35 mouse cellular contexts compared by ENCODE assay signal in the genomic region with DNA sequence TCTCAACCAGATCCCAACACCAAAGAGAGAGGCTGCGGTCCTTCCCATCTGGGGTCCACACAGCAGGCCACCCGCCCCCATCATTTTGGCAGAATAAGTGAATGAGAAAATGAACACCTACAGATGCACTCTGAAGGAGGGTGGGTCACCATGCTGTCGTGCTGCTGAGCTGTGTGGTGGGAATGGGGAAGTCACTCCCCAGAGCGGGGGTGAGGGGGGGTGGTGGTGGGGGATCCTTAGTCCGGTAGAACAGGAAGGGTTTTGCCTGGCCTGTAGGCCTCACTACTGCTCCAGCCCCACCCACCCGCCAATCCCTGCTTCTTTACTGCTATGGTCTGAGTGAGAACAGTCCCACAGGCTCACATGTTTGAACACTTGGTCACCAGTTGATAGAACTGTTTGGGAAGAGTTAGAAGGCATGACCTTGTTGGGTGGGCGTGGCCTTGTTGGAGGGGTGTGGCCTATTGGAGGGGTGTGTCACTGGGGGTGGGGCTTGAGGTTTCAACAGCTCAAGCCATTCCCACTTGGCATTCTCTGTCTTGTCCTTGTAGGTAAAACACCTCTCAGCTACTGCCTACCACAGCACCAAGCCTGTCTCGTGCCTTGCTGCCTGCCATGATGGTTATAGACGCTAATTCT. TPM values are rescaled to one million over a fixed set of nuclear protein-coding genes. Genes with fewer than 3 reads are reported as not detected.
A peak's percentile ranks its signal among the peaks of the same experiment; 100 is the strongest.
DNase-seq lines count a peak whose midpoint lies in the region; ATAC-seq and TF ChIP-seq lines count a peak whose summit lies in the region.
"Had no signal": no experiment of that assay in that cellular context is flagged by ENCODE, and none has a peak within 500 bp of the region (broad histone marks: within the 10 kb centered on the region; RNA-seq: fewer than 3 reads in every experiment).

No protein-coding gene starts in this region.

- no peak overlapping the region for H3K4me2 ChIP-seq in heart, embryonic 11.5 days
- H3K4me2 ChIP-seq in stomach, embryonic 14.5 days (replicated peaks; ENCODE audit: low read depth, low read length), result no peak overlapping the region
- H3K4me2 ChIP-seq in stomach, postnatal 0 days (replicated peaks; ENCODE audit: low read depth), result no peak overlapping the region
- H3K4me2 ChIP-seq in midbrain, embryonic 15.5 days, result no peak overlapping the region
- H3K4me2 ChIP-seq: embryonic facial prominence, embryonic 13.5 days; liver, embryonic 15.5 days; lung, embryonic 15.5 days; midbrain, embryonic 12.5 days; neural tube, embryonic 13.5 days had no signal

- peaks cover 8% of the 10 kb centered on the region for H3K4me1 ChIP-seq in heart, embryonic 11.5 days (ENCODE audit: control insufficient read depth, insufficient read depth, low read length)
- H3K4me1 ChIP-seq in stomach, embryonic 14.5 days (ENCODE audit: control insufficient read depth, insufficient read depth, low read length), result 0 out of 2 replicates have a peak, but pooled peaks cover 8% of the 10 kb centered on the region
- no peaks in the 10 kb centered on the region for H3K4me1 ChIP-seq in stomach, postnatal 0 days (replicated peaks; ENCODE audit: control insufficient read depth, insufficient read depth)
- H3K4me1 ChIP-seq in midbrain, embryonic 15.5 days, result no peaks in the 10 kb centered on the region
- H3K4me1 ChIP-seq: forebrain, embryonic 10.5 days; liver, embryonic 15.5 days; megakaryocyte, embryonic 14.5 days; midbrain, embryonic 12.5 days had no signal

- no peaks in the 10 kb centered on the region for H3K36me3 ChIP-seq in heart, embryonic 11.5 days (ENCODE audit: control insufficient read depth, insufficient read depth, low read length)
- no peaks in the 10 kb centered on the region for H3K36me3 ChIP-seq in stomach, embryonic 14.5 days (ENCODE audit: control insufficient read depth, insufficient read depth, low read length)
- no peaks in the 10 kb centered on the region for H3K36me3 ChIP-seq in stomach, postnatal 0 days (ENCODE audit: control insufficient read depth, insufficient read depth, low read length)
- H3K36me3 ChIP-seq in midbrain, embryonic 15.5 days (replicated peaks), result no peaks in the 10 kb centered on the region
- H3K36me3 ChIP-seq: forebrain, embryonic 10.5 days; heart, embryonic 10.5 days; liver, embryonic 15.5 days; lung, embryonic 15.5 days; midbrain, embryonic 12.5 days; neural tube, embryonic 13.5 days had no signal

- intact Hi-C loops in heart, postnatal 36 days (cut with DNase I), result no loop called here

- TF ChIP-seq EP300 in stomach, postnatal 0 days (optimal IDR thresholded peaks at IDR 0.05), result no peak

- 78% methylated on average over 9 of the region's 9 CpGs for WGBS in heart, embryonic 11.5 days (ENCODE audit: insufficient replicate concordance)
- 86% methylated on average over 9 of the region's 9 CpGs for WGBS in stomach, embryonic 14.5 days
- WGBS in stomach, postnatal 0 days, result 86% methylated on average over 9 of the region's 9 CpGs
- 90% methylated on average over 9 of the region's 9 CpGs for WGBS in midbrain, embryonic 15.5 days

- no peak overlapping the region for H3K4me3 ChIP-seq in heart, embryonic 11.5 days (ENCODE audit: low read depth, low read length)
- H3K4me3 ChIP-seq in stomach, embryonic 14.5 days (ENCODE audit: low read depth, low read length), result no peak overlapping the region
- no peak overlapping the region for H3K4me3 ChIP-seq in stomach, postnatal 0 days (ENCODE audit: low read depth, low read length)
- no peak overlapping the region for H3K4me3 ChIP-seq in midbrain, embryonic 15.5 days
- H3K4me3 ChIP-seq: embryonic facial prominence, embryonic 13.5 days; forebrain, embryonic 10.5 days; heart, embryonic 10.5 days; liver, embryonic 15.5 days; lung, embryonic 15.5 days; megakaryocyte, embryonic 14.5 days; midbrain, embryonic 12.5 days; neural tube, embryonic 13.5 days had no signal

- no peak overlapping the region for H3K9ac ChIP-seq in heart, embryonic 11.5 days (ENCODE audit: low read depth, low read length)
- no peak overlapping the region for H3K9ac ChIP-seq in stomach, embryonic 14.5 days (replicated peaks; ENCODE audit: low read depth, low read length)
- H3K9ac ChIP-seq in stomach, postnatal 0 days (ENCODE audit: low read length), result no peak overlapping the region
- no peak overlapping the region for H3K9ac ChIP-seq in midbrain, embryonic 15.5 days
- H3K9ac ChIP-seq: embryonic facial prominence, embryonic 13.5 days; liver, embryonic 15.5 days; lung, embryonic 15.5 days; midbrain, embryonic 12.5 days; neural tube, embryonic 13.5 days had no signal

- peak; percentile 39; the same call in 1 of the 2 replicates for ATAC-seq in heart, embryonic 11.5 days (replicated peaks; ENCODE audit: insufficient number of reproducible peaks, low FRiP score, low TSS enrichment)
- ATAC-seq in stomach, embryonic 14.5 days (ENCODE audit: insufficient number of reproducible peaks, insufficient read depth, low FRiP score, low read depth), result 0 out of 2 replicates have a peak, but pooled peaks have one; percentile 43
- no peak for ATAC-seq in stomach, postnatal 0 days (ENCODE audit: low FRiP score, low TSS enrichment)
- ATAC-seq in hematopoietic stem cell, adult 5-6 weeks (replicated peaks in 1 of 2; ENCODE audit: insufficient read depth in 1 of 2, low FRiP score in 2 of 2, low TSS enrichment in 1 of 2, low read depth in 1 of 2, poor library complexity in 2 of 2, severe bottlenecking in 2 of 2), result peak; percentile 57 to 82; a peak in 3 of 4 replicates
- ATAC-seq in midbrain, embryonic 15.5 days (replicated peaks), result no peak
- ATAC-seq: forebrain, embryonic 16.5 days; hindbrain, postnatal 0 days; Patski had no signal

- DNase-seq in heart, postnatal 36 days, result no peak
- no peak for DNase-seq in stomach, postnatal 0 days (ENCODE audit: low spot score)
- no peak for DNase-seq in layer of hippocampus, postnatal 14 days (ENCODE audit: low spot score in 2 of 2)
- DNase-seq: adrenal gland, postnatal 25 days; cerebellum, adult 11-12 months; cerebellum, adult 9-11 months; gastrocnemius, postnatal 10 days; heart, adult 11 months; kidney, adult 11 months; kidney, postnatal 14 days; layer of hippocampus, adult 9-11 months; right cerebral cortex, postnatal 4 days; thymus, postnatal 25 days had no signal

- H3K27me3 ChIP-seq in heart, embryonic 11.5 days (ENCODE audit: control insufficient read depth, insufficient read depth, low read length), result no peaks in the 10 kb centered on the region
- no peaks in the 10 kb centered on the region for H3K27me3 ChIP-seq in stomach, embryonic 14.5 days (ENCODE audit: control insufficient read depth, insufficient read depth, low read length)
- no peaks in the 10 kb centered on the region for H3K27me3 ChIP-seq in stomach, postnatal 0 days (ENCODE audit: control insufficient read depth, insufficient read depth, low read length)
- H3K27me3 ChIP-seq in midbrain, embryonic 15.5 days (replicated peaks), result no peaks in the 10 kb centered on the region
- H3K27me3 ChIP-seq: embryonic facial prominence, embryonic 13.5 days; lung, embryonic 15.5 days; midbrain, embryonic 12.5 days; neural tube, embryonic 13.5 days; Patski had no signal

- H3K27ac ChIP-seq in heart, embryonic 11.5 days (ENCODE audit: low read depth, low read length), result no peak overlapping the region
- no peak overlapping the region for H3K27ac ChIP-seq in stomach, embryonic 14.5 days (ENCODE audit: low read length)
- H3K27ac ChIP-seq in stomach, postnatal 0 days (replicated peaks), result no peak overlapping the region
- H3K27ac ChIP-seq in midbrain, embryonic 15.5 days, result no peak overlapping the region
- H3K27ac ChIP-seq: forebrain, embryonic 10.5 days; heart, embryonic 10.5 days; hindbrain, postnatal 0 days; liver, embryonic 15.5 days; lung, embryonic 15.5 days; midbrain, embryonic 12.5 days had no signal

- no peak for TF ChIP-seq CTCF in stomach, postnatal 0 days (IDR thresholded peaks at IDR 0.05; ENCODE audit: low read depth)

- H3K9me3 ChIP-seq in heart, embryonic 11.5 days (replicated peaks; ENCODE audit: control insufficient read depth, low read length), result no peaks in the 10 kb centered on the region
- no peaks in the 10 kb centered on the region for H3K9me3 ChIP-seq in stomach, embryonic 14.5 days (ENCODE audit: control insufficient read depth, low read depth, low read length)
- no peaks in the 10 kb centered on the region for H3K9me3 ChIP-seq in stomach, postnatal 0 days (ENCODE audit: control insufficient read depth, low read length)
- H3K9me3 ChIP-seq in midbrain, embryonic 15.5 days, result no peaks in the 10 kb centered on the region
- H3K9me3 ChIP-seq: embryonic facial prominence, embryonic 13.5 days; forebrain, embryonic 10.5 days; heart, embryonic 10.5 days; liver, embryonic 15.5 days; lung, embryonic 15.5 days; midbrain, embryonic 12.5 days; neural tube, embryonic 13.5 days had no signal

RNA-seq across cellular contexts. Expression of gene D630003M21Rik, which starts 7.5 kb away (rescaled TPM):
- 0.37 and 0.57 TPM in 2 replicates for polyA plus RNA-seq in heart, embryonic 11.5 days (2014; fragmentation: Nextera tagmentation; extraction: Ambion mirVana)
- total RNA-seq in heart, postnatal 36 days (2021), result 1 to 10 TPM; 5.6 to 6.2 TPM
- polyA plus RNA-seq in stomach, embryonic 14.5 days (2014; fragmentation: Nextera tagmentation; extraction: Ambion mirVana), result 2.3 and 2.6 TPM in 2 replicates
- 1.7 TPM in 2 replicates for polyA plus RNA-seq in stomach, postnatal 0 days (2015; fragmentation: Nextera tagmentation; extraction: Ambion mirVana)
- not detected in 2 replicates for total RNA-seq in hematopoietic stem cell, adult 5-6 weeks (2017)
- 1.6 TPM in 2 replicates for polyA plus RNA-seq in midbrain, embryonic 15.5 days (2015; fragmentation: Nextera tagmentation; extraction: Ambion mirVana)
- total RNA-seq in layer of hippocampus, postnatal 14 days (2021), result 1 to 10 TPM; 4.7 to 4.9 TPM
- total RNA-seq: MEL had no signal

RNA-seq across cellular contexts. Expression of gene Bpi, which starts 36.3 kb away (rescaled TPM):
- polyA plus RNA-seq in heart, embryonic 11.5 days (2014; fragmentation: Nextera tagmentation; extraction: Ambion mirVana), result not detected in 2 replicates
- not detected for total RNA-seq in heart, postnatal 36 days (2021)
- polyA plus RNA-seq in stomach, embryonic 14.5 days (2014; fragmentation: Nextera tagmentation; extraction: Ambion mirVana), result not detected in 2 replicates
- polyA plus RNA-seq in stomach, postnatal 0 days (2015; fragmentation: Nextera tagmentation; extraction: Ambion mirVana), result not detected in 2 replicates
- total RNA-seq in hematopoietic stem cell, adult 5-6 weeks (2017), result not detected in 2 replicates
- polyA plus RNA-seq in midbrain, embryonic 15.5 days (2015; fragmentation: Nextera tagmentation; extraction: Ambion mirVana), result not detected in 2 replicates
- total RNA-seq in layer of hippocampus, postnatal 14 days (2021), result not detected
- total RNA-seq: adrenal gland, adult 18-20 months; adrenal gland, postnatal 25 days; gastrocnemius, postnatal 10 days; hindbrain, postnatal 0 days; left cerebral cortex, adult 18-20 months; left cerebral cortex, postnatal 14 days; MEL had no signal
- polyA plus RNA-seq: embryonic facial prominence, embryonic 13.5 days; forebrain, embryonic 10.5 days; forebrain, embryonic 16.5 days; heart, embryonic 10.5 days; heart, embryonic 16.5 days; hindbrain, embryonic 11.5 days; hindbrain, postnatal 0 days; liver, embryonic 15.5 days; lung, embryonic 15.5 days; midbrain, embryonic 12.5 days; neural tube, embryonic 13.5 days; spleen, adult 2 months had no signal

Comparison
In these comparisons a context has a peak if more than half of its experiments do, and no peak if none do; other contexts are left out.
1. ATAC-seq: peak in heart, embryonic 11.5 days (single experiment), stomach, embryonic 14.5 days (single experiment) and hematopoietic stem cell, adult 5-6 weeks (2 of 2); none in stomach, postnatal 0 days (single experiment) and midbrain, embryonic 15.5 days (single experiment).